Comparison of ENCODE assay signal across 23 mouse cellular contexts in genomic region chr6:56039476-56040055, GRCm38 (mm10). TPM values are rescaled to one million over a fixed set of nuclear protein-coding genes. Genes with fewer than 3 reads are reported as not detected.
DNase-seq lines count a peak whose midpoint lies in the region; ATAC-seq and TF ChIP-seq lines count a peak whose summit lies in the region.
"Had no signal": no experiment of that assay in that cellular context is flagged by ENCODE, and none has a peak within 500 bp of the region (broad histone marks: within the 10 kb centered on the region; RNA-seq: fewer than 3 reads in every experiment).

No protein-coding gene starts in this region.

- H3K27ac ChIP-seq in hindbrain, postnatal 0 days = no peak overlapping the region
- no peak overlapping the region for H3K27ac ChIP-seq in hindbrain, embryonic 11.5 days (ENCODE audit: low read depth, low read length)
- H3K27ac ChIP-seq in neural tube, embryonic 14.5 days (ENCODE audit: low read depth, low read length) = no peak overlapping the region
- H3K27ac ChIP-seq in neural tube, embryonic 15.5 days (replicated peaks) = no peak overlapping the region
- H3K27ac ChIP-seq: embryonic facial prominence, embryonic 10.5 days; embryonic facial prominence, embryonic 12.5 days; forebrain, embryonic 12.5 days; forebrain, embryonic 15.5 days had no signal

- no peaks in the 10 kb centered on the region for H3K4me1 ChIP-seq in hindbrain, postnatal 0 days (ENCODE audit: insufficient read depth, low read length)
- H3K4me1 ChIP-seq in hindbrain, embryonic 11.5 days (replicated peaks; ENCODE audit: control insufficient read depth, insufficient read depth, low read length) = no peaks in the 10 kb centered on the region
- H3K4me1 ChIP-seq in neural tube, embryonic 14.5 days (ENCODE audit: control insufficient read depth, insufficient read depth, low read length) = no peaks in the 10 kb centered on the region
- no peaks in the 10 kb centered on the region for H3K4me1 ChIP-seq in neural tube, embryonic 15.5 days
- H3K4me1 ChIP-seq: embryonic facial prominence, embryonic 10.5 days; embryonic facial prominence, embryonic 12.5 days; forebrain, embryonic 12.5 days; forebrain, embryonic 15.5 days had no signal

- H3K36me3 ChIP-seq in hindbrain, postnatal 0 days (ENCODE audit: insufficient read depth, low read length) = no peaks in the 10 kb centered on the region
- H3K36me3 ChIP-seq in hindbrain, embryonic 11.5 days (ENCODE audit: control insufficient read depth, insufficient read depth, low read length) = no peaks in the 10 kb centered on the region
- no peaks in the 10 kb centered on the region for H3K36me3 ChIP-seq in neural tube, embryonic 14.5 days (ENCODE audit: control insufficient read depth, insufficient read depth, low read length)
- H3K36me3 ChIP-seq in neural tube, embryonic 15.5 days = no peaks in the 10 kb centered on the region
- H3K36me3 ChIP-seq: embryonic facial prominence, embryonic 10.5 days; embryonic facial prominence, embryonic 12.5 days; forebrain, embryonic 12.5 days; forebrain, embryonic 15.5 days had no signal

- no peak overlapping the region for H3K4me3 ChIP-seq in hindbrain, postnatal 0 days (ENCODE audit: low read length)
- no peak overlapping the region for H3K4me3 ChIP-seq in hindbrain, embryonic 11.5 days (ENCODE audit: low read depth, low read length)
- no peak overlapping the region for H3K4me3 ChIP-seq in neural tube, embryonic 14.5 days (ENCODE audit: low read depth, low read length)
- H3K4me3 ChIP-seq in neural tube, embryonic 15.5 days (replicated peaks) = no peak overlapping the region
- H3K4me3 ChIP-seq: embryonic facial prominence, embryonic 10.5 days; embryonic facial prominence, embryonic 12.5 days; forebrain, embryonic 12.5 days; forebrain, embryonic 15.5 days had no signal

- ATAC-seq in hindbrain, postnatal 0 days = no peak
- ATAC-seq in hindbrain, embryonic 11.5 days (ENCODE audit: low FRiP score) = no peak
- peak; percentile 57 for ATAC-seq in neural tube, embryonic 14.5 days (ENCODE audit: low read depth)
- ATAC-seq in neural tube, embryonic 15.5 days (ENCODE audit: low FRiP score) = peak; percentile 83; the same call in 1 of the 2 replicates
- ATAC-seq: forebrain, embryonic 15.5 days; forebrain, postnatal 0 days had no signal

- no peaks in the 10 kb centered on the region for H3K9me3 ChIP-seq in hindbrain, postnatal 0 days (ENCODE audit: low read length)
- no peaks in the 10 kb centered on the region for H3K9me3 ChIP-seq in hindbrain, embryonic 11.5 days (ENCODE audit: control insufficient read depth, low read length)
- no peaks in the 10 kb centered on the region for H3K9me3 ChIP-seq in neural tube, embryonic 14.5 days (ENCODE audit: control insufficient read depth, low read length)
- H3K9me3 ChIP-seq in neural tube, embryonic 15.5 days (replicated peaks) = no peaks in the 10 kb centered on the region
- H3K9me3 ChIP-seq: embryonic facial prominence, embryonic 10.5 days; embryonic facial prominence, embryonic 12.5 days; forebrain, embryonic 12.5 days; forebrain, embryonic 15.5 days had no signal

- peak; percentile 10 for DNase-seq in hindbrain, postnatal 0 days (ENCODE audit: low spot score)
- DNase-seq in hindbrain, embryonic 11.5 days (ENCODE audit: low spot score) = no peak
- DNase-seq in embryo, embryonic 11 days = no peak
- DNase-seq: adrenal gland, adult 2 months; adrenal gland, postnatal 10 days; adrenal gland, postnatal 25 days; cerebellum, adult 11 months; cerebellum, adult 18-20 months; cerebellum, adult 8-10 months; cerebellum, adult 9-11 months; cerebellum, postnatal 14 days; cerebellum, postnatal 36 days; forebrain, postnatal 0 days had no signal

- WGBS in hindbrain, postnatal 0 days = 59% methylated on average over 4 of the region's 4 CpGs
- 79% methylated on average over 4 of the region's 4 CpGs for WGBS in hindbrain, embryonic 11.5 days
- 40% methylated on average over 4 of the region's 4 CpGs for WGBS in neural tube, embryonic 14.5 days
- WGBS in neural tube, embryonic 15.5 days = 40% methylated on average over 4 of the region's 4 CpGs

- no peaks in the 10 kb centered on the region for H3K27me3 ChIP-seq in hindbrain, postnatal 0 days (ENCODE audit: insufficient read depth, low read length)
- H3K27me3 ChIP-seq in hindbrain, embryonic 11.5 days (ENCODE audit: control insufficient read depth, insufficient read depth, low read length) = no peaks in the 10 kb centered on the region
- H3K27me3 ChIP-seq in neural tube, embryonic 14.5 days (ENCODE audit: control insufficient read depth, insufficient read depth, low read length) = no peaks in the 10 kb centered on the region
- H3K27me3 ChIP-seq in neural tube, embryonic 15.5 days (replicated peaks) = no peaks in the 10 kb centered on the region
- H3K27me3 ChIP-seq: embryonic facial prominence, embryonic 12.5 days; forebrain, embryonic 12.5 days; forebrain, embryonic 15.5 days had no signal

- no peak overlapping the region for H3K4me2 ChIP-seq in hindbrain, postnatal 0 days (ENCODE audit: low read depth, low read length)
- H3K4me2 ChIP-seq in hindbrain, embryonic 11.5 days (replicated peaks; ENCODE audit: low read depth, low read length) = no peak overlapping the region
- H3K4me2 ChIP-seq in neural tube, embryonic 14.5 days (ENCODE audit: low read depth, low read length) = no peak overlapping the region
- no peak overlapping the region for H3K4me2 ChIP-seq in neural tube, embryonic 15.5 days
- H3K4me2 ChIP-seq: embryonic facial prominence, embryonic 12.5 days; forebrain, embryonic 12.5 days; forebrain, embryonic 15.5 days had no signal

- H3K9ac ChIP-seq in hindbrain, postnatal 0 days (replicated peaks; ENCODE audit: low read length) = no peak overlapping the region
- H3K9ac ChIP-seq in hindbrain, embryonic 11.5 days (ENCODE audit: low read depth, low read length) = no peak overlapping the region
- H3K9ac ChIP-seq in neural tube, embryonic 14.5 days (replicated peaks; ENCODE audit: low read depth, low read length) = no peak overlapping the region
- H3K9ac ChIP-seq in neural tube, embryonic 15.5 days (replicated peaks) = no peak overlapping the region
- H3K9ac ChIP-seq: embryonic facial prominence, embryonic 12.5 days; forebrain, embryonic 12.5 days; forebrain, embryonic 15.5 days; forebrain, postnatal 0 days had no signal

- no peak for TF ChIP-seq CTCF in hindbrain, postnatal 0 days (IDR thresholded peaks at IDR 0.05; ENCODE audit: low read depth)

RNA-seq across cellular contexts. Expression of gene Ppp1r17, which starts 22.3 kb away (rescaled TPM):
- 0.16 and 0.25 TPM in 2 replicates for total RNA-seq in hindbrain, postnatal 0 days (2014; rRNA removed)
- polyA plus RNA-seq in hindbrain, postnatal 0 days (2015; fragmentation: Nextera tagmentation; extraction: Ambion mirVana) = 0.88 and 1.2 TPM in 2 replicates
- polyA plus RNA-seq in hindbrain, embryonic 11.5 days (2014; fragmentation: Nextera tagmentation; extraction: Ambion mirVana) = 26.5 and 33.2 TPM in 2 replicates
- 2.2 and 3.1 TPM in 2 replicates for polyA plus RNA-seq in neural tube, embryonic 14.5 days (2014; fragmentation: Nextera tagmentation; extraction: Ambion mirVana)
- 2.3 and 2.7 TPM in 2 replicates for polyA plus RNA-seq in neural tube, embryonic 15.5 days (2015; fragmentation: Nextera tagmentation; extraction: Ambion mirVana)
- total RNA-seq: common myeloid progenitor, adult 5-6 weeks; ES-E14; MEL had no signal
- polyA plus RNA-seq: C2C12 had no signal

Comparison
In these comparisons a context has a peak if more than half of its experiments do, and no peak if none do; other contexts are left out.
1. ATAC-seq: peak in neural tube, embryonic 14.5 days (single experiment) and neural tube, embryonic 15.5 days (single experiment); none in hindbrain, postnatal 0 days (single experiment) and hindbrain, embryonic 11.5 days (single experiment).